Mouse (Mus musculus) forebrain, embryonic 16.5 days (tissue): ENCODE results near the gene Fbxo39. TPM values are rescaled to one million over a fixed set of nuclear protein-coding genes. Genes with fewer than 3 reads are reported as not detected.

Experiments used
- ATAC-seq: fragments of 200-750 bp; cut with Nextera tagmentation; 2 replicates; pipeline ENCODE4 v1.8.0; 2017; ENCODE audit warnings: mild to moderate bottlenecking, moderate library complexity
- H3K27ac ChIP-seq: fragments of 300-500 bp; sonication (generic); 2 replicates; pipeline ENCODE4 v1.5.1; 2014; ENCODE audit warnings: low read length, control low read depth
- H3K27me3 ChIP-seq: fragments of 300-500 bp; sonication (generic); replicated peaks from 2 replicates; pipeline ENCODE4 v1.6.1; 2014; ENCODE audit warnings: low read length; ENCODE audit not compliant: control insufficient read depth, insufficient read depth
- H3K36me3 ChIP-seq: fragments of 300-500 bp; sonication (generic); 2 replicates; pipeline ENCODE4 v1.6.1; 2014; ENCODE audit not compliant: control insufficient read depth, insufficient read depth
- H3K4me1 ChIP-seq: fragments of 300-500 bp; sonication (generic); replicated peaks from 2 replicates; pipeline ENCODE4 v1.6.1; 2014; ENCODE audit warnings: low read length; ENCODE audit not compliant: control insufficient read depth, insufficient read depth
- H3K4me2 ChIP-seq: fragments of 300-500 bp; sonication (generic); 2 replicates; pipeline ENCODE4 v1.6.1; 2014; ENCODE audit warnings: mild to moderate bottlenecking, low read length, control low read depth
- H3K4me3 ChIP-seq: fragments of 300-500 bp; sonication (generic); replicated peaks from 2 replicates; pipeline ENCODE4 v1.5.1; 2014; ENCODE audit warnings: mild to moderate bottlenecking, low read length, control low read depth
- H3K9ac ChIP-seq: fragments of 300-500 bp; sonication (generic); replicated peaks from 2 replicates; pipeline ENCODE4 v1.6.1; 2014; ENCODE audit warnings: low read depth, low read length, control low read depth
- H3K9me3 ChIP-seq: fragments of 300-500 bp; sonication (generic); 2 replicates; pipeline ENCODE4 v1.6.1; 2016; ENCODE audit warnings: low read length; ENCODE audit not compliant: control insufficient read depth
- WGBS: fragments of 180-500 bp; shearing (Covaris S2); extraction: QIAGEN DNeasy Blood & Tissue Kit; methylation state at CpG from one replicate; pipeline ENCODE4 v1.1.7; 2014; 5-methylcytosine and 5-hydroxymethylcytosine counted together
- polyA plus RNA-seq: library from polyadenylated mRNA; unstranded; fragments of >200 nt; fragmentation: Nextera tagmentation; extraction: Ambion mirVana; gene quantifications from 2 replicates; pipeline ENCODE4 v1.2.1, GENCODE M21; 2015

Gene Fbxo39
- polyA plus RNA-seq, 1 experiment from 2014 or later, result not detected

- Histone ChIP-seq H3K4me2 (no peak overlapping the region), H3K4me1 (no peaks in the 10 kb centered on the region), H3K4me3 (no peak overlapping the region), H3K9ac (no peak overlapping the region), H3K27ac (no peak overlapping the region), H3K9me3 (no peaks in the 10 kb centered on the region), H3K27me3 (no peaks in the 10 kb centered on the region), H3K36me3 (no peaks in the 10 kb centered on the region)
- 80% methylated on average over 5 of the region's 5 CpGs for WGBS
- ATAC-seq, result no peak
These were observed 6.8 kb upstream of the Fbxo39 start for GRCm38 (mm10) chr11:72307461-72307860.

- Histone ChIP-seq H3K27me3 (peaks cover 4% of the 10 kb centered on the region), H3K9me3 (no peaks in the 10 kb centered on the region), H3K4me3 (no peak overlapping the region), H3K4me2 (no peak overlapping the region), H3K36me3 (no peaks in the 10 kb centered on the region), H3K27ac (no peak overlapping the region), H3K9ac (no peak overlapping the region), H3K4me1 (no peaks in the 10 kb centered on the region)
- WGBS, result 76% methylated on average over 2 of the region's 2 CpGs
- ATAC-seq, result no peak
These were observed 5.3 kb upstream of the Fbxo39 start for GRCm38 (mm10) chr11:72308982-72309381.

- ATAC-seq, result no peak
These were observed 3.8 kb upstream of the Fbxo39 start for GRCm38 (mm10) chr11:72310491-72310890.

GRCm38 (mm10) chr11:72311355-72312001, 2.8 kb upstream of the Fbxo39 start:
- no peak overlapping the region for H3K27ac ChIP-seq
- no peak for ATAC-seq
- 88% methylated on average over 10 of the region's 10 CpGs for WGBS
- no peak overlapping the region for H3K4me3 ChIP-seq
- H3K36me3 ChIP-seq, result no peaks in the 10 kb centered on the region
- H3K4me2 ChIP-seq, result no peak overlapping the region
- H3K9ac ChIP-seq, result no peak overlapping the region
- H3K4me1 ChIP-seq, result peaks cover 4% of the 10 kb centered on the region
- H3K9me3 ChIP-seq, result no peaks in the 10 kb centered on the region
- H3K27me3 ChIP-seq, result peaks cover 20% of the 10 kb centered on the region

More at GRCm38 (mm10) chr11:72310491-72310890, 3.8 kb upstream of the Fbxo39 start:
- Histone ChIP-seq H3K4me1 (peaks cover 4% of the 10 kb centered on the region), H3K4me3 (no peak overlapping the region), H3K9me3 (no peaks in the 10 kb centered on the region), H3K9ac (no peak overlapping the region), H3K36me3 (no peaks in the 10 kb centered on the region), H3K4me2 (no peak overlapping the region), H3K27ac (no peak overlapping the region), H3K27me3 (peaks cover 18% of the 10 kb centered on the region)
- WGBS, result 89% methylated on average over 4 of the region's 4 CpGs

- H3K27me3 ChIP-seq, result peaks cover 20% of the 10 kb centered on the region
- no peaks in the 10 kb centered on the region for H3K9me3 ChIP-seq
- no peak overlapping the region for H3K4me2 ChIP-seq
- H3K27ac ChIP-seq, result no peak overlapping the region
- no peaks in the 10 kb centered on the region for H3K36me3 ChIP-seq
- no peak for ATAC-seq
- no peak overlapping the region for H3K4me3 ChIP-seq
- 82% methylated on average over 5 of the region's 5 CpGs for WGBS
- peaks cover 4% of the 10 kb centered on the region for H3K4me1 ChIP-seq
- no peak overlapping the region for H3K9ac ChIP-seq
These were observed 3.8 kb downstream of the Fbxo39 start for GRCm38 (mm10) chr11:72318026-72318425.

- Histone ChIP-seq H3K9me3 (no peaks in the 10 kb centered on the region), H3K4me1 (no peaks in the 10 kb centered on the region), H3K27me3 (no peaks in the 10 kb centered on the region), H3K27ac (no peak overlapping the region), H3K4me3 (no peak overlapping the region), H3K36me3 (no peaks in the 10 kb centered on the region), H3K9ac (no peak overlapping the region), H3K4me2 (no peak overlapping the region)
- no peak for ATAC-seq
- 75% methylated on average over 3 of the region's 3 CpGs for WGBS
These were observed 10.2 kb downstream of the Fbxo39 start for GRCm38 (mm10) chr11:72324431-72324830.

GRCm38 (mm10) chr11:72325701-72326100, 11.5 kb downstream of the Fbxo39 start:
- Histone ChIP-seq H3K36me3 (no peaks in the 10 kb centered on the region), H3K9me3 (no peaks in the 10 kb centered on the region), H3K4me3 (no peak overlapping the region), H3K27me3 (no peaks in the 10 kb centered on the region), H3K4me1 (no peaks in the 10 kb centered on the region), H3K27ac (no peak overlapping the region), H3K4me2 (no peak overlapping the region), H3K9ac (no peak overlapping the region)
- ATAC-seq, result no peak
- 90% methylated on average over 4 of the region's 4 CpGs for WGBS

GRCm38 (mm10) chr11:72332951-72333667, 18.9 kb downstream of the Fbxo39 start:
- Histone ChIP-seq H3K27me3 (no peaks in the 10 kb centered on the region), H3K9me3 (no peaks in the 10 kb centered on the region), H3K4me3 (no peak overlapping the region), H3K4me2 (no peak overlapping the region), H3K36me3 (no peaks in the 10 kb centered on the region), H3K4me1 (peaks cover under 1% of the 10 kb centered on the region; the same call in 1 of the 2 replicates), H3K9ac (no peak overlapping the region), H3K27ac (no peak overlapping the region)
- 83% methylated on average over 9 of the region's 9 CpGs for WGBS
- ATAC-seq, result no peak

GRCm38 (mm10) chr11:72334653-72335052, 20.4 kb downstream of the Fbxo39 start:
- Histone ChIP-seq H3K4me1 (peaks cover 7% of the 10 kb centered on the region), H3K9me3 (no peaks in the 10 kb centered on the region), H3K4me3 (no peak overlapping the region), H3K36me3 (no peaks in the 10 kb centered on the region), H3K27ac (no peak overlapping the region), H3K9ac (no peak overlapping the region), H3K4me2 (no peak overlapping the region), H3K27me3 (no peaks in the 10 kb centered on the region)
- no peak for ATAC-seq
- WGBS, result 73% methylated on average over 4 of the region's 4 CpGs
